Mouse (Mus musculus) hindbrain, embryonic 16.5 days (tissue): ENCODE data around the gene Ptprn2. TPM values are rescaled to one million over a fixed set of nuclear protein-coding genes. Genes with fewer than 3 reads are reported as not detected.

ENCODE experiments used
- ATAC-seq: fragments of 200-750 bp; cut with Nextera tagmentation; 2 replicates; pipeline ENCODE4 v1.8.0; 2017; ENCODE audit warnings: moderate TSS enrichment, moderate library complexity
- H3K27ac ChIP-seq: fragments of 300-500 bp; sonication (generic); 2 replicates; pipeline ENCODE4 v1.5.1; 2014; ENCODE audit warnings: low read depth, mild to moderate bottlenecking, control low read depth, low read length, moderate library complexity
- H3K27me3 ChIP-seq: fragments of 300-500 bp; sonication (generic); replicated peaks from 2 replicates; pipeline ENCODE4 v1.6.1; 2014; ENCODE audit warnings: low read length; ENCODE audit not compliant: control insufficient read depth, insufficient read depth
- H3K36me3 ChIP-seq: fragments of 300-500 bp; sonication (generic); 2 replicates; pipeline ENCODE4 v1.6.1; 2014; ENCODE audit warnings: mild to moderate bottlenecking, low read length, moderate library complexity, mixed read lengths; ENCODE audit not compliant: control insufficient read depth, insufficient read depth
- H3K4me1 ChIP-seq: fragments of 300-500 bp; sonication (generic); 2 replicates; pipeline ENCODE4 v1.6.1; 2014; ENCODE audit warnings: low read depth, low read length; ENCODE audit not compliant: control insufficient read depth, insufficient read depth
- H3K4me2 ChIP-seq: fragments of 300-500 bp; sonication (generic); 2 replicates; pipeline ENCODE4 v1.6.1; 2014; ENCODE audit warnings: mild to moderate bottlenecking, low read length, control low read depth, moderate library complexity
- H3K4me3 ChIP-seq: fragments of 300-500 bp; sonication (generic); 2 replicates; pipeline ENCODE4 v1.5.1; 2014; ENCODE audit warnings: mild to moderate bottlenecking, low read length, control low read depth, moderate library complexity
- H3K9ac ChIP-seq: fragments of 300-500 bp; sonication (generic); 2 replicates; pipeline ENCODE4 v1.6.1; 2014; ENCODE audit warnings: low read depth, mild to moderate bottlenecking, control low read depth, low read length, moderate library complexity
- H3K9me3 ChIP-seq: fragments of 300-500 bp; sonication (generic); 2 replicates; pipeline ENCODE4 v1.6.1; 2014; ENCODE audit warnings: mild to moderate bottlenecking, low read length, moderate library complexity; ENCODE audit not compliant: control insufficient read depth
- WGBS: fragments of 180-500 bp; shearing (Covaris S2); extraction: QIAGEN DNeasy Blood & Tissue Kit; methylation state at CpG from one replicate; pipeline ENCODE4 v1.1.7; 2014; 5-methylcytosine and 5-hydroxymethylcytosine counted together
- polyA plus RNA-seq: library from polyadenylated mRNA; unstranded; fragments of >200 nt; fragmentation: Nextera tagmentation; extraction: Ambion mirVana; gene quantifications from 2 replicates; pipeline ENCODE4 v1.2.1, GENCODE M21; 2015

The Ptprn2 gene
- polyA plus RNA-seq, 1 experiment from 2014 or later: 11.7 TPM

GRCm38 (mm10) chr12:116927115-116927514 lies 441.6 kb downstream of the Ptprn2 start:
- H3K4me1 ChIP-seq: peaks cover 8% of the 10 kb centered on the region
- no peak for ATAC-seq
- H3K9ac ChIP-seq: no peak overlapping the region
- no peak overlapping the region for H3K4me2 ChIP-seq
- H3K4me3 ChIP-seq: no peak overlapping the region
- H3K27me3 ChIP-seq: no peaks in the 10 kb centered on the region
- H3K36me3 ChIP-seq: no peaks in the 10 kb centered on the region
- 46% methylated on average over 5 of the region's 5 CpGs for WGBS
- H3K27ac ChIP-seq: 0 out of 2 replicates have a peak overlapping the region, but pooled peaks have one; percentile 5
- no peaks in the 10 kb centered on the region for H3K9me3 ChIP-seq

GRCm38 (mm10) chr12:116927516-116927915 lies 442.0 kb downstream of the Ptprn2 start:
- ATAC-seq: no peak

GRCm38 (mm10) chr12:116938158-116938854 lies 452.8 kb downstream of the Ptprn2 start:
- H3K27me3 ChIP-seq: no peaks in the 10 kb centered on the region; the same call in 1 of the 2 replicates
- WGBS: 7% methylated on average over 3 of the region's 3 CpGs
- H3K9me3 ChIP-seq: no peaks in the 10 kb centered on the region
- H3K4me3 ChIP-seq: no peak overlapping the region
- peak overlapping the region; percentile 44; the same call in 1 of the 2 replicates for H3K27ac ChIP-seq
- ATAC-seq: peak; percentile 83
- H3K36me3 ChIP-seq: no peaks in the 10 kb centered on the region
- H3K4me2 ChIP-seq: no peak overlapping the region
- peaks cover 8% of the 10 kb centered on the region for H3K4me1 ChIP-seq
- no peak overlapping the region for H3K9ac ChIP-seq

More at GRCm38 (mm10) chr12:116927516-116927915, 442.0 kb downstream of the Ptprn2 start:
- Histone ChIP-seq H3K9ac (no peak overlapping the region), H3K27me3 (no peaks in the 10 kb centered on the region), H3K4me3 (no peak overlapping the region), H3K27ac (no peak overlapping the region), H3K4me2 (no peak overlapping the region), H3K36me3 (no peaks in the 10 kb centered on the region), H3K4me1 (peaks cover 8% of the 10 kb centered on the region), H3K9me3 (no peaks in the 10 kb centered on the region)
- 94% methylated on average over 1 of the region's 1 CpGs for WGBS

- Histone ChIP-seq H3K9me3 (no peaks in the 10 kb centered on the region), H3K27ac (no peak overlapping the region), H3K27me3 (no peaks in the 10 kb centered on the region), H3K4me1 (peaks cover 3% of the 10 kb centered on the region; the same call in 1 of the 2 replicates), H3K9ac (no peak overlapping the region), H3K4me2 (no peak overlapping the region), H3K4me3 (no peak overlapping the region), H3K36me3 (no peaks in the 10 kb centered on the region)
- ATAC-seq: peak; percentile 65
- 78% methylated on average over 5 of the region's 5 CpGs for WGBS
Measured at GRCm38 (mm10) chr12:116943883-116944282, 458.4 kb downstream of the Ptprn2 start.

GRCm38 (mm10) chr12:116948151-116948928 lies 462.8 kb downstream of the Ptprn2 start:
- no peaks in the 10 kb centered on the region for H3K4me1 ChIP-seq
- H3K4me2 ChIP-seq: no peak overlapping the region
- H3K27ac ChIP-seq: no peak overlapping the region
- 61% methylated on average over 4 of the region's 4 CpGs for WGBS
- no peaks in the 10 kb centered on the region for H3K36me3 ChIP-seq
- H3K9ac ChIP-seq: no peak overlapping the region
- no peak overlapping the region for H3K4me3 ChIP-seq
- no peaks in the 10 kb centered on the region for H3K9me3 ChIP-seq
- ATAC-seq: no peak
- H3K27me3 ChIP-seq: no peaks in the 10 kb centered on the region

GRCm38 (mm10) chr12:116949726-116950125 lies 464.2 kb downstream of the Ptprn2 start:
- Histone ChIP-seq H3K36me3 (no peaks in the 10 kb centered on the region), H3K27ac (no peak overlapping the region), H3K9ac (no peak overlapping the region), H3K9me3 (no peaks in the 10 kb centered on the region), H3K4me3 (no peak overlapping the region), H3K4me2 (no peak overlapping the region), H3K4me1 (no peaks in the 10 kb centered on the region), H3K27me3 (no peaks in the 10 kb centered on the region)
- 85% methylated on average over 3 of the region's 3 CpGs for WGBS
- no peak for ATAC-seq

GRCm38 (mm10) chr12:116952452-116953205 lies 467.1 kb downstream of the Ptprn2 start:
- WGBS: 60% methylated on average over 13 of the region's 13 CpGs
- H3K36me3 ChIP-seq: no peaks in the 10 kb centered on the region
- H3K9ac ChIP-seq: no peak overlapping the region
- H3K4me3 ChIP-seq: no peak overlapping the region
- H3K4me1 ChIP-seq: no peaks in the 10 kb centered on the region
- H3K9me3 ChIP-seq: no peaks in the 10 kb centered on the region
- H3K27me3 ChIP-seq: no peaks in the 10 kb centered on the region
- no peak overlapping the region for H3K4me2 ChIP-seq
- peak; percentile 67 for ATAC-seq
- no peak overlapping the region for H3K27ac ChIP-seq

- H3K27me3 ChIP-seq: no peaks in the 10 kb centered on the region
- H3K9ac ChIP-seq: no peak overlapping the region
- H3K27ac ChIP-seq: no peak overlapping the region
- no peak overlapping the region for H3K4me3 ChIP-seq
- H3K4me1 ChIP-seq: no peaks in the 10 kb centered on the region
- no peaks in the 10 kb centered on the region for H3K36me3 ChIP-seq
- no peak overlapping the region for H3K4me2 ChIP-seq
- WGBS: 56% methylated on average over 2 of the region's 2 CpGs
- H3K9me3 ChIP-seq: no peaks in the 10 kb centered on the region
- ATAC-seq: peak; percentile 18; the same call in 1 of the 2 replicates
Measured at GRCm38 (mm10) chr12:116959164-116959563, 473.6 kb downstream of the Ptprn2 start.

GRCm38 (mm10) chr12:116963906-116964305 lies 478.4 kb downstream of the Ptprn2 start:
- Histone ChIP-seq H3K36me3 (no peaks in the 10 kb centered on the region), H3K27me3 (no peaks in the 10 kb centered on the region), H3K27ac (no peak overlapping the region), H3K4me1 (peaks cover 6% of the 10 kb centered on the region), H3K4me3 (no peak overlapping the region), H3K9ac (no peak overlapping the region), H3K9me3 (no peaks in the 10 kb centered on the region), H3K4me2 (no peak overlapping the region)
- WGBS: 95% methylated on average over 1 of the region's 1 CpGs
- ATAC-seq: no peak
